Mouse (Mus musculus) hindbrain, embryonic 16.5 days (tissue): ENCODE data around the gene E2f6. TPM values are rescaled to one million over a fixed set of nuclear protein-coding genes. Genes with fewer than 3 reads are reported as not detected.
A peak's percentile ranks its signal among the peaks of the same experiment; 100 is the strongest.

Source experiments
- ATAC-seq: fragments of 200-750 bp; cut with Nextera tagmentation; 2 replicates; pipeline ENCODE4 v1.8.0; 2017; ENCODE audit warnings: moderate TSS enrichment, moderate library complexity
- H3K27ac ChIP-seq: fragments of 300-500 bp; sonication (generic); 2 replicates; pipeline ENCODE4 v1.5.1; 2014; ENCODE audit warnings: low read depth, mild to moderate bottlenecking, control low read depth, low read length, moderate library complexity
- H3K27me3 ChIP-seq: fragments of 300-500 bp; sonication (generic); replicated peaks from 2 replicates; pipeline ENCODE4 v1.6.1; 2014; ENCODE audit warnings: low read length; ENCODE audit not compliant: control insufficient read depth, insufficient read depth
- H3K36me3 ChIP-seq: fragments of 300-500 bp; sonication (generic); 2 replicates; pipeline ENCODE4 v1.6.1; 2014; ENCODE audit warnings: mild to moderate bottlenecking, low read length, moderate library complexity, mixed read lengths; ENCODE audit not compliant: control insufficient read depth, insufficient read depth
- H3K4me1 ChIP-seq: fragments of 300-500 bp; sonication (generic); 2 replicates; pipeline ENCODE4 v1.6.1; 2014; ENCODE audit warnings: low read depth, low read length; ENCODE audit not compliant: control insufficient read depth, insufficient read depth
- H3K4me2 ChIP-seq: fragments of 300-500 bp; sonication (generic); 2 replicates; pipeline ENCODE4 v1.6.1; 2014; ENCODE audit warnings: mild to moderate bottlenecking, low read length, control low read depth, moderate library complexity
- H3K4me3 ChIP-seq: fragments of 300-500 bp; sonication (generic); 2 replicates; pipeline ENCODE4 v1.5.1; 2014; ENCODE audit warnings: mild to moderate bottlenecking, low read length, control low read depth, moderate library complexity
- H3K9ac ChIP-seq: fragments of 300-500 bp; sonication (generic); 2 replicates; pipeline ENCODE4 v1.6.1; 2014; ENCODE audit warnings: low read depth, mild to moderate bottlenecking, control low read depth, low read length, moderate library complexity
- H3K9me3 ChIP-seq: fragments of 300-500 bp; sonication (generic); 2 replicates; pipeline ENCODE4 v1.6.1; 2014; ENCODE audit warnings: mild to moderate bottlenecking, low read length, moderate library complexity; ENCODE audit not compliant: control insufficient read depth
- WGBS: fragments of 180-500 bp; shearing (Covaris S2); extraction: QIAGEN DNeasy Blood & Tissue Kit; methylation state at CpG from one replicate; pipeline ENCODE4 v1.1.7; 2014; 5-methylcytosine and 5-hydroxymethylcytosine counted together
- polyA plus RNA-seq: library from polyadenylated mRNA; unstranded; fragments of >200 nt; fragmentation: Nextera tagmentation; extraction: Ambion mirVana; gene quantifications from 2 replicates; pipeline ENCODE4 v1.2.1, GENCODE M21; 2015

E2f6 gene
- polyA plus RNA-seq, 1 experiment from 2014 or later = 28.9 TPM

DNA sequence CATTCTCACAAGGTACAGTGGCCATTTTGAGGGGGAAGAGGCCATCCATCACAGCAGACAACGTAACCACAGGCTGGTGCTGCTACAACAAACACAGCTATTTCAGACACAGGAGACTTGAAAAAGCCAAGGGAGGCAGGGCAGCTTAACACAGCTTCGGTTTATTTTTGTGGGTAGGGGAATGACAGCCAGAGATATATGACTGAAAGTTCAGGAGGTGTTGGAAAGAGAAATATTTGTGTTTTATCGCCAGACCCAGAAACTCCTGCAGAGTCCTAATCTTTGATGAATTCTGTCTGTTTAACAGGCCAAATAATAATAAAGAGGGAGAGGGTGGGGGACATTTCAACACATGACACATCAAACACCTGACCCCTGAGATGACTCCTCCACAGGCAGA is 55.7 kb downstream of the E2f6 start:
- no peaks in the 10 kb centered on the region for H3K27me3 ChIP-seq
- no peak overlapping the region for H3K9ac ChIP-seq
- no peaks in the 10 kb centered on the region for H3K36me3 ChIP-seq
- H3K4me2 ChIP-seq = no peak overlapping the region
- no peak overlapping the region for H3K4me3 ChIP-seq
- peaks cover 8% of the 10 kb centered on the region for H3K4me1 ChIP-seq
- H3K9me3 ChIP-seq = no peaks in the 10 kb centered on the region
- H3K27ac ChIP-seq = no peak overlapping the region
- 58% methylated on average over 3 of the region's 3 CpGs for WGBS
- ATAC-seq = no peak

GRCm38 (mm10) chr12:16867306-16867705 is 56.5 kb downstream of the E2f6 start:
- H3K9me3 ChIP-seq = no peaks in the 10 kb centered on the region
- H3K4me3 ChIP-seq = no peak overlapping the region
- ATAC-seq = no peak
- H3K9ac ChIP-seq = no peak overlapping the region
- no peaks in the 10 kb centered on the region for H3K27me3 ChIP-seq
- H3K4me2 ChIP-seq = no peak overlapping the region
- no peak overlapping the region for H3K27ac ChIP-seq
- peaks cover 8% of the 10 kb centered on the region for H3K4me1 ChIP-seq
- WGBS = 64% methylated on average over 7 of the region's 7 CpGs
- H3K36me3 ChIP-seq = no peaks in the 10 kb centered on the region

DNA sequence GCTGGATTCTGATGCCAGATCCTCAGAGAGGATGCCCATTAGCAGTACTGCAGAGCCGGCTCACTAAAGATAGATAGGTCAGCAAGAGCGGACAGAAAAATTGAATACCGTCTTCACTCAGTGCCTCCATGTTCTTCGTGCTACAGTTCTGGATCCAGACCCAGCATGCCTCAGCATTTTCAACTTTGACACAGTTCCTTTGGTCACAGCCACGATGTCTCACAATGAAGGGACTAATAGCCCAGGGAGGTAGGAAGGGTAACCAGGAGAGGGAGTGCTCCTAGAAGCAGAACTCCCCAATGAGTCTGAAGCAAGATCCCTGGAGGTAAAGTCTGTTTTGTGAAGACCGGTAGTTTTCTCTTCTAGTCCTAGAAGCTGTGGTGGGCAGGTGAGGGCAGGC is 57.9 kb downstream of the E2f6 start:
- no peak overlapping the region for H3K4me2 ChIP-seq
- peaks cover 8% of the 10 kb centered on the region for H3K4me1 ChIP-seq
- no peaks in the 10 kb centered on the region for H3K36me3 ChIP-seq
- ATAC-seq = no peak
- no peak overlapping the region for H3K9ac ChIP-seq
- H3K9me3 ChIP-seq = no peaks in the 10 kb centered on the region
- WGBS = 77% methylated on average over 6 of the region's 6 CpGs
- H3K4me3 ChIP-seq = no peak overlapping the region
- no peaks in the 10 kb centered on the region for H3K27me3 ChIP-seq
- no peak overlapping the region for H3K27ac ChIP-seq

- no peak overlapping the region for H3K9ac ChIP-seq
- H3K27ac ChIP-seq = no peak overlapping the region
- WGBS = 78% methylated on average over 8 of the region's 8 CpGs
- H3K9me3 ChIP-seq = no peaks in the 10 kb centered on the region
- peaks cover 8% of the 10 kb centered on the region for H3K4me1 ChIP-seq
- H3K4me3 ChIP-seq = no peak overlapping the region
- H3K27me3 ChIP-seq = no peaks in the 10 kb centered on the region
- no peak for ATAC-seq
- H3K4me2 ChIP-seq = no peak overlapping the region
- H3K36me3 ChIP-seq = no peaks in the 10 kb centered on the region
Measured at GRCm38 (mm10) chr12:16869091-16869778, 58.5 kb downstream of the E2f6 start.

DNA sequence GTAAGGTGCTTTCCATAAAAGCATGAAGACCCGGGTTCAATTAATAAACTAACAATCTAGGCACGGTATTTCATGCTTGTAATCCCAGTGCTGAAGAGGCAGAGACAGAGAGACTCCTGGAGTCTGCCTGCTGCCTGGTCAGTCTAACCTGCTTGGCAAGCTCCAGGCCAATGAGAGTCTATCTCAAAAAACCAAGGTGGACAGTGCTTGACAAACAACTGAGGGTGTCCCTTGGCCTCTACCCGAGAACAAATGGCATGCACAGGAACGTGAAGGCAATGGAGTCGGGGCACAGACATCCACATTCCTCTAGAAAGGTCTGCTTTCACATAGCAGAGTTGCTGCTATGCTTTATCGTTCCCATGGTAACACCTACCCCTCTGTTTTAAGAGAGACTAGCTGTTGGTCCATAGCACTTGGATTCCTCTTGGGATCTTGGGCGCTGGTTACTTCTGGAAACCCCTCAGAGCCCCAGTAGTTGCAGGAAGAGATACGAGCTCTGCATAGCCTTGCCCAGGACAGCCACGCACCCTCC is 59.2 kb downstream of the E2f6 start:
- peaks cover 8% of the 10 kb centered on the region for H3K4me1 ChIP-seq
- WGBS = 50% methylated on average over 9 of the region's 9 CpGs
- no peak; the same call in 1 of the 2 replicates for ATAC-seq
- no peaks in the 10 kb centered on the region for H3K27me3 ChIP-seq
- H3K9me3 ChIP-seq = no peaks in the 10 kb centered on the region
- no peak overlapping the region for H3K9ac ChIP-seq
- no peaks in the 10 kb centered on the region for H3K36me3 ChIP-seq
- no peak overlapping the region for H3K4me2 ChIP-seq
- H3K4me3 ChIP-seq = no peak overlapping the region
- H3K27ac ChIP-seq = peak overlapping the region; percentile 63

DNA sequence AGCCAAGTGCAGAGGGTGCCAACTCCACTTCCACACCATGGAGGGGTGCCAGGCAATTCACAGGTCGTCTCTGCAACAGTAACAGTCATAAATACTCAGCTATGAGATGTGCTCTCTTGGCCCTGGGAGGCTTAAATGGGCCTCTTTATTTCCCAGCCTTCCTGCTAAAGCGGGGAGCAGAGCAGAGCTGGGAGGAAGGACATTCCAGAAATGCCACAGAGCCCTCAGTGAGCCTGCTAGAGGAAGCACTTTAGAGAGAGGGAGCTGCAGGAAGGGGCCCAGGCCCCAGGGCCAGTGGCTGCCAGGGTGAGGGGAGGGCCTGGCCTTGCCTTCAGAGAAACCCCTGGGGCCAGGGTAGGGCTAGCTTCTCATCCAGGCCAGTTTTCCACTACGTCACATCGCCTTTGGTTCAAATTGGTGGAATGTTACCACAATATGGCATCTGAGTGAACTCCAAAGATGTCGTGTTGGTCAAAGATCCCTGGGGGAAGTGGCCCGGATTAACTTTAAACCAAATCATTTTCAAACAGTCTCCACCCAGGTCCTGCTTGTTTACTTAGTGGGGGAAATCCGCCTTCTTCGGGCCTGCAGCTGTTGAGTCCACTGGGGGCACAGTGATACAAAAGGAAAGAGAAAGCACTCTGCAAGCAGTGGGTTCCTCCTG is 59.8 kb downstream of the E2f6 start:
- no peaks in the 10 kb centered on the region for H3K27me3 ChIP-seq
- H3K27ac ChIP-seq = peak overlapping the region; percentile 63
- H3K9ac ChIP-seq = no peak overlapping the region
- H3K9me3 ChIP-seq = no peaks in the 10 kb centered on the region
- 51% methylated on average over 8 of the region's 8 CpGs for WGBS
- H3K36me3 ChIP-seq = no peaks in the 10 kb centered on the region
- no peak overlapping the region for H3K4me2 ChIP-seq
- H3K4me3 ChIP-seq = no peak overlapping the region
- peak; percentile 47 for ATAC-seq
- peaks cover 8% of the 10 kb centered on the region for H3K4me1 ChIP-seq

- H3K27ac ChIP-seq = no peak overlapping the region
- H3K27me3 ChIP-seq = no peaks in the 10 kb centered on the region
- ATAC-seq = no peak
- no peak overlapping the region for H3K9ac ChIP-seq
- peaks cover 8% of the 10 kb centered on the region for H3K4me1 ChIP-seq
- H3K36me3 ChIP-seq = no peaks in the 10 kb centered on the region
- H3K9me3 ChIP-seq = no peaks in the 10 kb centered on the region
- no peak overlapping the region for H3K4me2 ChIP-seq
- H3K4me3 ChIP-seq = no peak overlapping the region
- 88% methylated on average over 1 of the region's 1 CpGs for WGBS
Measured at GRCm38 (mm10) chr12:16872006-16872405, 61.2 kb downstream of the E2f6 start.

GRCm38 (mm10) chr12:16872926-16873464 is 62.2 kb downstream of the E2f6 start:
- no peak overlapping the region for H3K9ac ChIP-seq
- H3K27ac ChIP-seq = no peak overlapping the region
- no peak overlapping the region for H3K4me2 ChIP-seq
- H3K36me3 ChIP-seq = no peaks in the 10 kb centered on the region
- no peak overlapping the region for H3K4me3 ChIP-seq
- H3K27me3 ChIP-seq = no peaks in the 10 kb centered on the region
- peaks cover 8% of the 10 kb centered on the region for H3K4me1 ChIP-seq
- 87% methylated on average over 7 of the region's 7 CpGs for WGBS
- ATAC-seq = no peak
- no peaks in the 10 kb centered on the region for H3K9me3 ChIP-seq

DNA sequence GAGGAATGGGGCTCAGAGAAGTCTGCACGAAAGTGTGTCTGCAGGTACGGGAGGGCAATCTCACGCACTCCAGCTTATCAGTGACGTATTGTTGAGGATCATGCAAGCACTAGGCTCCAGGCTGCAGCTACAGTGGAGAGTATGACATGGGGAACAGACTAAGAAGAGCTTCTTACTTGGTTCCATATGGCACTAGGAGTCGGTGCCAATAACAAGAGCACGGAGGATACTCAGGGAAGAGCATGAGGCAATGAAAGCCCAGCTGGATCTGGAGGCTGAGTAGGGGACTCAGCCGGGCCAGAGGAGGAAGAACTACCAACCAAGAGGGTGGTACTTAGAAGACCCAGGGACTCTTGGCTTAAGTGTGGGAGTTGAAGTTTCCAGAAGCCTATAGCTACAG is 62.8 kb downstream of the E2f6 start:
- H3K9ac ChIP-seq = no peak overlapping the region
- H3K36me3 ChIP-seq = no peaks in the 10 kb centered on the region
- no peak overlapping the region for H3K4me3 ChIP-seq
- no peaks in the 10 kb centered on the region for H3K27me3 ChIP-seq
- 0 out of 2 replicates have a peak, but pooled peaks have one; percentile 16 for ATAC-seq
- H3K9me3 ChIP-seq = no peaks in the 10 kb centered on the region
- WGBS = 79% methylated on average over 7 of the region's 7 CpGs
- H3K27ac ChIP-seq = no peak overlapping the region
- H3K4me1 ChIP-seq = peaks cover 8% of the 10 kb centered on the region
- no peak overlapping the region for H3K4me2 ChIP-seq
